Mouse (Mus musculus): ENCODE measurements around the gene Ncapd2. TPM values are rescaled to one million over a fixed set of nuclear protein-coding genes. Genes with fewer than 3 reads are reported as not detected.

Ncapd2 gene
- 17.0 TPM for polyA plus RNA-seq (2017; shearing (Covaris generic))

GRCm38 (mm10) chr6:125191332-125192015 is at the start of gene Ncapd2, which contains the start of gene Mrpl51:
Ncapd2 (minus strand) TSS chr6:125191701.
Mrpl51 (plus strand) TSS chr6:125191801.

GRCm38 (mm10) chr6:125236782-125237181 is 45.3 kb upstream of the Ncapd2 start, which contains the start of gene Cd27:
Cd27 (minus strand) TSS chr6:125237010.

GRCm38 (mm10) chr6:125231117-125232044 is 39.9 kb upstream of the Ncapd2 start, which contains the start of gene Tapbpl:
Tapbpl (minus strand) TSS chr6:125231860.

GRCm38 (mm10) chr6:125215148-125215954 is 23.9 kb upstream of the Ncapd2 start, which contains the start of gene Vamp1:
Vamp1 (plus strand) TSS chr6:125215551.

GRCm38 (mm10) chr6:125166051-125166751 is 25.3 kb downstream of the Ncapd2 start, which contains the start of gene Gapdh:
Gapdh (minus strand) TSS chr6:125166467.

GRCm38 (mm10) chr6:125145001-125145400 is 46.5 kb downstream of the Ncapd2 start, which contains the start of gene Iffo1:
Iffo1 (plus strand) TSS chr6:125145241.

GRCm38 (mm10) chr6:125131302-125132156 is 60.0 kb downstream of the Ncapd2 start, which contains the start of gene Nop2:
Nop2 (plus strand) TSS chr6:125131909.

Other genes with a start within 250 kb of the Ncapd2 start
- 42.9 TPM for gene Cops7a, start 226.2 kb downstream of the Ncapd2 start, polyA plus RNA-seq (2017; shearing (Covaris generic))
- gene Pianp, start 195.0 kb downstream of the Ncapd2 start, polyA plus RNA-seq (2017; shearing (Covaris generic)), result not detected
- 64.7 TPM for gene Zfp384, start 182.6 kb downstream of the Ncapd2 start, polyA plus RNA-seq (2017; shearing (Covaris generic))
- 74.8 TPM for gene Ing4, start 151.9 kb downstream of the Ncapd2 start, polyA plus RNA-seq (2017; shearing (Covaris generic))
- gene Acrbp, start 142.0 kb downstream of the Ncapd2 start, polyA plus RNA-seq (2017; shearing (Covaris generic)), result 11.1 TPM
- gene Lpar5, start 123.8 kb downstream of the Ncapd2 start, polyA plus RNA-seq (2017; shearing (Covaris generic)), result 3.6 TPM
- 57.3 TPM for gene Chd4, start 95.7 kb downstream of the Ncapd2 start, polyA plus RNA-seq (2017; shearing (Covaris generic))
- 39.7 TPM for gene Nop2, start 59.8 kb downstream of the Ncapd2 start, polyA plus RNA-seq (2017; shearing (Covaris generic))
- gene Iffo1, start 46.5 kb downstream of the Ncapd2 start, polyA plus RNA-seq (2017; shearing (Covaris generic)), result 20.2 TPM
- 201 TPM for gene Gapdh, start 25.2 kb downstream of the Ncapd2 start, polyA plus RNA-seq (2017; shearing (Covaris generic))
- 37.5 TPM for gene Mrpl51, start 100 bp upstream of the Ncapd2 start, polyA plus RNA-seq (2017; shearing (Covaris generic))
- 46.2 TPM for gene Vamp1, start 23.9 kb upstream of the Ncapd2 start, polyA plus RNA-seq (2017; shearing (Covaris generic))
- 60.2 TPM for gene Tapbpl, start 40.2 kb upstream of the Ncapd2 start, polyA plus RNA-seq (2017; shearing (Covaris generic))
- 455 TPM for gene Cd27, start 45.3 kb upstream of the Ncapd2 start, polyA plus RNA-seq (2017; shearing (Covaris generic))
- 2.0 TPM for gene Tuba3a, start 94.3 kb upstream of the Ncapd2 start, polyA plus RNA-seq (2017; shearing (Covaris generic))
- gene Ltbr, start 122.2 kb upstream of the Ncapd2 start, polyA plus RNA-seq (2017; shearing (Covaris generic)), result not detected
- gene Scnn1a, start 129.0 kb upstream of the Ncapd2 start, polyA plus RNA-seq (2017; shearing (Covaris generic)), result 0.19 TPM
- 100.0 TPM for gene Tnfrsf1a, start 157.7 kb upstream of the Ncapd2 start, polyA plus RNA-seq (2017; shearing (Covaris generic))
- gene Plekhg6, start 189.1 kb upstream of the Ncapd2 start, polyA plus RNA-seq (2017; shearing (Covaris generic)), result 0.17 TPM

All from naive thymus-derived CD4-positive, alpha-beta T cell, adult 5 months (primary cell).